Mouse (Mus musculus) layer of hippocampus, adult 9-11 months (tissue): ENCODE results near the gene Tmem72.
A peak's percentile ranks its signal among the peaks of the same experiment; 100 is the strongest.

Source experiments
- DNase-seq: peaks from one replicate; pipeline ENCODE4 v3.0.0; 2022

The Tmem72 gene

GRCm38 (mm10) chr6:116679563-116680288 is 37.0 kb downstream of the Tmem72 start:
- DNase-seq = peak; percentile 80

GRCm38 (mm10) chr6:116677321-116677720 is 39.4 kb downstream of the Tmem72 start:
- DNase-seq = no peak

GRCm38 (mm10) chr6:116676355-116676913 is 40.3 kb downstream of the Tmem72 start:
- DNase-seq = no peak

- no peak for DNase-seq
Observed at GRCm38 (mm10) chr6:116674283-116674886, 42.3 kb downstream of the Tmem72 start.

GRCm38 (mm10) chr6:116673471-116674282 is 43.0 kb downstream of the Tmem72 start, which contains the start of gene Rassf4:
Gene Rassf4, minus strand, starts transcription at chr6:116673952.
- peak; percentile 82 for DNase-seq

GRCm38 (mm10) chr6:116672349-116672748 is 44.4 kb downstream of the Tmem72 start:
- no peak for DNase-seq

GRCm38 (mm10) chr6:116671768-116672167 is 44.9 kb downstream of the Tmem72 start:
- no peak for DNase-seq

GRCm38 (mm10) chr6:116671031-116671430 is 45.7 kb downstream of the Tmem72 start:
- no peak for DNase-seq

- DNase-seq = peak; percentile 48
Observed at GRCm38 (mm10) chr6:116670144-116670543, 46.6 kb downstream of the Tmem72 start.

- DNase-seq = no peak
Observed at GRCm38 (mm10) chr6:116668682-116669470, 47.8 kb downstream of the Tmem72 start.

- DNase-seq = no peak
Observed at GRCm38 (mm10) chr6:116667382-116667781, 49.3 kb downstream of the Tmem72 start.

- no peak for DNase-seq
Observed at GRCm38 (mm10) chr6:116666892-116667291, 49.8 kb downstream of the Tmem72 start.

- no peak for DNase-seq
Observed at GRCm38 (mm10) chr6:116666085-116666750, 50.5 kb downstream of the Tmem72 start.

GRCm38 (mm10) chr6:116664830-116665229 is 51.9 kb downstream of the Tmem72 start:
- no peak for DNase-seq

GRCm38 (mm10) chr6:116664031-116664430 is 52.7 kb downstream of the Tmem72 start:
- DNase-seq = no peak

GRCm38 (mm10) chr6:116663364-116663763 is 53.3 kb downstream of the Tmem72 start:
- no peak for DNase-seq

GRCm38 (mm10) chr6:116653684-116654454 is 62.8 kb downstream of the Tmem72 start:
- no peak for DNase-seq

GRCm38 (mm10) chr6:116653191-116653590 is 63.5 kb downstream of the Tmem72 start:
- no peak for DNase-seq

GRCm38 (mm10) chr6:116651437-116652118 is 65.1 kb downstream of the Tmem72 start:
- DNase-seq = no peak

GRCm38 (mm10) chr6:116650406-116650805 is 66.3 kb downstream of the Tmem72 start, which contains the start of gene Depp1:
Gene Depp1, plus strand, starts transcription at chr6:116650609.
- DNase-seq = no peak
